Mouse (Mus musculus) olfactory bulb, adult 2 months (tissue): ENCODE results near the gene Smurf1.

Source experiments
- CTCF ChIP-seq: fragments of 200-500 bp; IDR thresholded peaks from 2 replicates; pipeline ENCODE4 v1.5.1; 2012; ENCODE audit warnings: low read depth, mild to moderate bottlenecking, low read length, moderate library complexity; ENCODE audit not compliant: insufficient read depth
- POLR2A ChIP-seq: fragments of 200-500 bp; IDR thresholded peaks from 2 replicates; pipeline ENCODE4 v1.6.1; 2012; ENCODE audit warnings: mild to moderate bottlenecking, low read depth, low read length, moderate library complexity; ENCODE audit not compliant: insufficient read depth

DNA sequence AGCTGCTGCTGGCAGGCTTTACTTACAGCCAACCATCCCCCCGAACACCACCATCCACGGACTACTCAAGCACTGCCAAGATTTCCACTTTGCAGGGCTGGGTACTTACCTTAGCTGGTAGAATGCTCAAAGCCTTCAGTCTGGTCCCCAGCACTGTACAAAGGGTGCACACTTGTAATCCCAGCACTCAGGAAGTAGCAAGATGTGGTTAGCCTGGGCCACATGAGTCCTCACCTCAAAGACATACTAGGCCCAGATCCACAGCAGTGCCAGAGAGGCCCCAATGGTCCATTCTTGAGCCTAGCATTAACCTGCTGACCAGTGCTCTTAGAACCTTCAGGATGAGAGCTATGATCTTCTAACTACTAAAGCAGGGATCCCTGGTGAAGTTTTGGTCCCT is 39.4 kb downstream of the Smurf1 start:
- TF ChIP-seq POLR2A: no peak
- no peak for TF ChIP-seq CTCF
